Mouse (Mus musculus) cortical plate, adult 2 months (tissue): ENCODE results near the gene Nt5c3b.

ENCODE experiments used
- CTCF ChIP-seq: fragments of 200-500 bp; IDR thresholded peaks from 2 replicates; pipeline ENCODE4 v1.5.1; 2011; ENCODE audit warnings: mild to moderate bottlenecking, control low read depth, low read length; ENCODE audit not compliant: insufficient read depth; ENCODE audit errors: extremely low read depth
- POLR2A ChIP-seq: fragments of 200-500 bp; IDR thresholded peaks from 2 replicates; pipeline ENCODE4 v1.6.1; 2011; ENCODE audit warnings: mild to moderate bottlenecking, low read length, control low read depth; ENCODE audit not compliant: insufficient read depth; ENCODE audit errors: extremely low read depth

DNA sequence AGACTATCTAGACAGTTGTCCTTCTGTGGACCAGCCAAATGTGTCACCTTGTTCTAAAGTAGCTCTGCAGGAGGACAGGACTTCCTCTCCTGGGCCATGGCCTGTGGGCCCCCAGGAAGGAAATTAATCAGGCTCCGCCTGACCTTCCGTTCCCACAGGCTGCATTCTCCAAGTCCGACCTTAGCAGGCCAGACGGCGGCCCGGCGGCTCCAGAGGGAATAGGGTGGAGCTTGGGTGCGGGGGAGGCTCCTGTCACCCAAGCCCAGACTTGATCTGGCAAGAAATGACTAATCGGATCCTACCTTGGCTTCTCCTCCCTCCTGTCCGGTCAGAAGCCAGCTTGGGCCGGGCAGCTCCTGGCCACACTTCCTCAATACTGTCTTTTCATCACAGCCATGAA lies 46.4 kb downstream of the Nt5c3b start:
- TF ChIP-seq CTCF: no peak
- no peak for TF ChIP-seq POLR2A
